In the genomic region with DNA sequence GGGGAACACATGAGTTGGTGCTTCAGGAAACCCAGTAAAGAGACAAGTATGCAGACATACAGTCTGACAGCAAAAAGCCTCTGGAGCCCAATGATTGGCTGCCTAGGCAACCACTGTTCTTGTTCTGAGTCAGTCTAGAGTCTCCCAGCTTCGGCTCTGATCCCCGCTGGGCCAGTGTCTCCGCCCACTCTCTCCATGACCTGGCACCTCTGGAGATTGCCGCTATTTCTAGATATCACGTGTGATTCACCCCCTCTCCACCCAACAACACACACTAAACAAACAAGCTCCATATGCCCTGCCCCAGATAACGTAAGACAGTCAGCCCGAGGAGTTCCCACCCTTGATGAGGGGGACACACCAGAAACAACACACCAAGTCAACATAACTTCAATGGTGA, we compare ENCODE assay signal across 22 mouse cellular contexts.
DNase-seq lines count a peak whose midpoint lies in the region; ATAC-seq and TF ChIP-seq lines count a peak whose summit lies in the region.
"Had no signal": no experiment of that assay in that cellular context is flagged by ENCODE, and none has a peak within 500 bp of the region (broad histone marks: within the 10 kb centered on the region; RNA-seq: fewer than 3 reads in every experiment).

No protein-coding gene starts in this region.

- H3K4me2 ChIP-seq in heart, embryonic 12.5 days, result no peak overlapping the region
- no peak overlapping the region for H3K4me2 ChIP-seq in stomach, embryonic 16.5 days (ENCODE audit: low read depth, low read length)
- H3K4me2 ChIP-seq in forebrain, embryonic 12.5 days, result no peak overlapping the region
- H3K4me2 ChIP-seq: hindbrain, embryonic 13.5 days; intestine, embryonic 15.5 days; limb, embryonic 12.5 days; midbrain, embryonic 11.5 days; neural tube, embryonic 12.5 days had no signal

- H3K9ac ChIP-seq in heart, embryonic 12.5 days, result no peak overlapping the region
- no peak overlapping the region for H3K9ac ChIP-seq in stomach, embryonic 16.5 days (ENCODE audit: low read length)
- no peak overlapping the region for H3K9ac ChIP-seq in forebrain, embryonic 12.5 days
- H3K9ac ChIP-seq: hindbrain, embryonic 13.5 days; intestine, embryonic 15.5 days; limb, embryonic 12.5 days; neural tube, embryonic 12.5 days had no signal

- no peak for TF ChIP-seq CTCF in gastrocnemius, adult 2 months (IDR thresholded peaks at IDR 0.05)

- 48% methylated on average over 7 of the region's 7 CpGs for WGBS in heart, embryonic 12.5 days
- WGBS in stomach, embryonic 16.5 days, result 56% methylated on average over 7 of the region's 7 CpGs
- 88% methylated on average over 7 of the region's 7 CpGs for WGBS in forebrain, embryonic 12.5 days

- no peak overlapping the region for H3K27ac ChIP-seq in gastrocnemius, adult 2 months
- no peak overlapping the region for H3K27ac ChIP-seq in heart, embryonic 12.5 days (ENCODE audit: poor library complexity, severe bottlenecking)
- H3K27ac ChIP-seq in stomach, embryonic 16.5 days (ENCODE audit: low read length), result no peak overlapping the region
- H3K27ac ChIP-seq in forebrain, embryonic 12.5 days, result no peak overlapping the region
- H3K27ac ChIP-seq: hindbrain, embryonic 13.5 days; intestine, embryonic 15.5 days; kidney, postnatal 0 days; layer of hippocampus, adult 2 months; left cerebral cortex, adult 2 months; limb, embryonic 12.5 days; macrophage; neural tube, embryonic 12.5 days had no signal

- H3K9me3 ChIP-seq in heart, embryonic 12.5 days (replicated peaks), result peaks cover 2% of the 10 kb centered on the region; the same call in 1 of the 2 replicates
- no peaks in the 10 kb centered on the region for H3K9me3 ChIP-seq in stomach, embryonic 16.5 days (replicated peaks; ENCODE audit: control insufficient read depth, low read length)
- no peaks in the 10 kb centered on the region for H3K9me3 ChIP-seq in forebrain, embryonic 12.5 days
- H3K9me3 ChIP-seq: hindbrain, embryonic 13.5 days; intestine, embryonic 15.5 days; limb, embryonic 12.5 days; neural tube, embryonic 12.5 days had no signal

- no peaks in the 10 kb centered on the region for H3K36me3 ChIP-seq in heart, embryonic 12.5 days
- H3K36me3 ChIP-seq in stomach, embryonic 16.5 days (ENCODE audit: control insufficient read depth, insufficient read depth, low read length), result no peaks in the 10 kb centered on the region
- H3K36me3 ChIP-seq in forebrain, embryonic 12.5 days (replicated peaks), result no peaks in the 10 kb centered on the region
- H3K36me3 ChIP-seq: hindbrain, embryonic 13.5 days; intestine, embryonic 15.5 days; limb, embryonic 12.5 days; neural tube, embryonic 12.5 days had no signal

- no peak overlapping the region for H3K4me3 ChIP-seq in gastrocnemius, adult 2 months
- no peak overlapping the region for H3K4me3 ChIP-seq in heart, embryonic 12.5 days
- H3K4me3 ChIP-seq in stomach, embryonic 16.5 days (replicated peaks; ENCODE audit: low read length), result no peak overlapping the region
- no peak overlapping the region for H3K4me3 ChIP-seq in forebrain, embryonic 12.5 days (replicated peaks)
- H3K4me3 ChIP-seq: hindbrain, embryonic 13.5 days; intestine, embryonic 15.5 days; layer of hippocampus, adult 2 months; left cerebral cortex, adult 2 months; limb, embryonic 12.5 days; neural tube, embryonic 12.5 days had no signal

- DNase-seq in gastrocnemius, adult 2 months, result peak; percentile 61
- no peak for DNase-seq in gastrocnemius, postnatal 4 days (ENCODE audit: low spot score in 2 of 2)
- peak; percentile 24 for DNase-seq in lung, postnatal 36 days
- DNase-seq in lung, postnatal 10 days, result no peak
- DNase-seq in Muller cell, postnatal 12 days (ENCODE audit: inconsistent ontology term), result no peak
- DNase-seq: adrenal gland, adult 8-10 months; cerebellum, adult 11 months; cerebellum, postnatal 14 days; embryo, embryonic 11 days; thymus, postnatal 36 days had no signal

- H3K27me3 ChIP-seq in heart, embryonic 12.5 days (replicated peaks), result no peaks in the 10 kb centered on the region
- no peaks in the 10 kb centered on the region for H3K27me3 ChIP-seq in stomach, embryonic 16.5 days (ENCODE audit: control insufficient read depth, insufficient read depth, low read length)
- H3K27me3 ChIP-seq in forebrain, embryonic 12.5 days, result peaks cover 29% of the 10 kb centered on the region
- H3K27me3 ChIP-seq: intestine, embryonic 15.5 days; limb, embryonic 12.5 days had no signal

- intact Hi-C loops in gastrocnemius, adult 2 months (cut with DNase I), result no loop called here

- ATAC-seq in heart, embryonic 12.5 days (ENCODE audit: insufficient number of reproducible peaks, low FRiP score), result peak; percentile 49
- ATAC-seq in stomach, embryonic 16.5 days (ENCODE audit: insufficient read depth, low FRiP score), result 0 out of 2 replicates have a peak, but pooled peaks have one; percentile 45
- ATAC-seq in forebrain, embryonic 12.5 days (ENCODE audit: low FRiP score), result no peak
- ATAC-seq: intestine, embryonic 15.5 days had no signal

- peaks cover 33% of the 10 kb centered on the region for H3K4me1 ChIP-seq in heart, embryonic 12.5 days (replicated peaks)
- peaks cover 7% of the 10 kb centered on the region; the same call in 1 of the 2 replicates for H3K4me1 ChIP-seq in stomach, embryonic 16.5 days (ENCODE audit: control insufficient read depth, insufficient read depth, low read length)
- H3K4me1 ChIP-seq in forebrain, embryonic 12.5 days, result peaks cover 6% of the 10 kb centered on the region; the same call in 1 of the 2 replicates

Comparison
In these comparisons a context has a peak if more than half of its experiments do, and no peak if none do; other contexts are left out.
1. DNase-seq: peak in gastrocnemius, adult 2 months (single experiment) and lung, postnatal 36 days (single experiment); none in gastrocnemius, postnatal 4 days (0 of 2), lung, postnatal 10 days (single experiment) and Muller cell, postnatal 12 days (single experiment).